Mouse (Mus musculus) adrenal gland, postnatal 4 days (tissue): Measurements from ENCODE around the gene Gid8. TPM values are rescaled to one million over a fixed set of nuclear protein-coding genes. Genes with fewer than 3 reads are reported as not detected.
A peak's percentile ranks its signal among the peaks of the same experiment; 100 is the strongest.

Source experiments
- DNase-seq, 2 experiments: peaks; one replicate each; pipeline ENCODE4 v3.0.0; 2021 to 2022; ENCODE audit warnings: low spot score in 2 of 2, mixed read lengths in 2 of 2
- total RNA-seq, 2 experiments: library from RNA; stranded (reverse); gene quantifications; 2 replicates each; pipeline ENCODE4 v1.2.3; 2021

Gene Gid8
- total RNA-seq, 2 experiments from 2014 or later, result 72.6 to 78.2 TPM

DNA sequence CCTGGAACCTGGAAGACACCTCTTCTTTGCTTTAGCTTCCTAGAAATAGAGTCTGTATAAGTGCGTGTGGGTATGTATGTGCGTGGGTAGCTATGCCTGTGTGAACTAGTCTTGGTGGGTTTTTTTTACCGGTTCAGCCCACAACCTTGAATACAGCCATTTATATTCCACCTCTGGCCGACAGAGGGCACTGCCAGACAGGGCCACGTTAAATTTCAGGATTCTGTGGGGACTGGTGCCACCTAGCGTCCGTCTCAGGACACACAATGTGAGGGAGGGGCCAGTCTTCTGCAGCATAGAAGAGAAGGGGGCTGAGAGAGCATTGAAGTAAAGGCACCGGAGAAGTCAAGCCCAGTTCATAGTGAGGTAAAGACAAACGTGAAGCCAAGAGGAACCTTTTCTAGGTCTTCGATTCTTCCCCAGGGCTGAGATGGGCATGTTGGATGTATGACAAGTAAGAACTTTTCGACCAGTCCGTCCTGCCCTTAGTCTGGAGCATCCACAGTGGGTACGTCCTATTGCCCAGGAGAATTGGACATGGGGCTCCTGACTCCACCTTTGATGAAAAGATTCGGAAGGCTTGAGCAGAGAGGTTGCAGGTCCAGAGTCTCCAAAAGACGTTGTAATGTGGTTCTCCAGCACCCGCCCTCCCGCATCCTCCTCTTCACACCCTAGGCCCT lies 35.5 kb downstream of the Gid8 start:
- peak; percentile 70 to 76 for DNase-seq

DNA sequence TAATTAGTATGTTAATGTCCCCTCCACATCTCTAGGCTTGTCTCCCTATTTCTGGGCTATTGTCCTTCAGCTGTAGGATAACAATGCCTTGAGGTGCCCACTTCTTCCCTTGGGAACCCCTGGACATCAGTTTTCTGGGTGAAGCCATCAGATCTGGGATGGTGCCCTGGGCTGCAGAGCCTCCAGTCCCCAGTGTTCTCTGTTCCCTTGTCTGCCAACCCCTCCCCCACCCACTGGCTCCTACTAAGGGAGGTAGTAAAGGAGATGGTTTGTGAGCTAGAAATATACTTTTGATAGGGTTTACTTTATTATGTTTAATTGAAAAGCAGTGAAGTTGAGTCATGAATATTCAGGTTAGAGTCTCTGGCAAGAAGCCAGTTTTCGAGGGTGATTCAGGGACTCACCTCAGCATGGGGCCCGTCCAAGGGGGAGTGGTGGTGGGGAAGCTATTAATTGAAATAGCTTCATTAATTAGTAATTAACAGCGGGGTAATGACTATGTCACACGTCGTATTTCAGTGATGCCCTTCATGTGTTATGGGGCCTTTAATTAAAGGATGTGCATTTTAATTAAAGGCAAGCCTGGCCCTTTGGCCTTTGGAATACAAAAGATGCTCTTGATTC lies 36.8 kb downstream of the Gid8 start:
- DNase-seq, result no peak

DNA sequence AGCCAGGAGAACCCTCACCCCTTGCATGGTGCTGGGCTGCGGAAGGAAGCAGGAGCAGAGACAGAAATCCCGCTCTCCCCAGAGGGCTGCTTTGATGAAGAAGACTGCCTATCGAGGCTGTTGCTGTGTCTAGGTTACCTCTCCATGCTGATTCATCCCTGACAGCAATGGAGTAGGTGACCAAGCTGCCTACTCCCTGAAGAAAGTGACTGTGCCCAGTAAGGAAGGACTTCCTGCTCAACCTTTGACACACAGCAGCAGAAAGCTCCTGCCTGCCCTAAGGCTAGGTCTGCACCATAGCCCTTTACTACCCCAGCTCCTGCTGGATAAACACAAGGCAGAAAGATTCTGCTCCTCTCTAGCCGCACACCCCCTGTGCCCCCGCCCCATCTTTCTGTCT lies 39.0 kb downstream of the Gid8 start:
- no peak for DNase-seq

DNA sequence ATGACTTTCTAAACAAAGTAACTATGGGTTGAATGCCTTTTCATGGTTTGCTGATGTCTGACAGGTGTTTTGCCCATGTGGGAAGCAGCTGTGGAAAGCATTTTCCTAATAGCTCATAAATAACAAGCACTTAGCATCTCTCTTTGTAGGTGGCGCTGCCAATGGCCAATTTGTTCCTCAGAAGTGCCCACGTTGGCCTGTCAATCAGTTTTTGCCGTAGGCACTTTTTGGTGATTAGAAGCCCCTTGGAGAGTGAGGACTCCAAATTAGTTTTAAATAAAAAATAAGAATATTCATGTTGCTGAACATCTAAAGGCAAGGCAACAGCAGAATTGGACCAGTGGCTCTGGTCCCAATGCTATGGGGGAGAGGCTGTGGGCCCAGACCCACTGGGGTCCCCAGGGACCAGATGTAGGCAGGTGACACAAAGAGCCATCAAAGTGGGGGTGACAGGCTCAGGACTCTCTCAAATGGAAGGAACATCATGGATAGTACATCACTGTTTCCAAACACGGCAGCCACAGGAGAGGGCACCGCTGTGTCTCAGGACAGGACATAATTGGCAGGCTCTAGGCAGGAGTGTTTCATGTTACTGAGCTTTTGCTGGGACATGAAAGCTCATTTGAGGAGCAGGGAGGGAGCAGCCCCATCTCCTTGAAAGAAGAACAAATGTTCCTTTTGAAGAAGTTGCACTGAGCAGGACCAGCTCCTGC lies 45.2 kb downstream of the Gid8 start:
- DNase-seq, result no peak

DNA sequence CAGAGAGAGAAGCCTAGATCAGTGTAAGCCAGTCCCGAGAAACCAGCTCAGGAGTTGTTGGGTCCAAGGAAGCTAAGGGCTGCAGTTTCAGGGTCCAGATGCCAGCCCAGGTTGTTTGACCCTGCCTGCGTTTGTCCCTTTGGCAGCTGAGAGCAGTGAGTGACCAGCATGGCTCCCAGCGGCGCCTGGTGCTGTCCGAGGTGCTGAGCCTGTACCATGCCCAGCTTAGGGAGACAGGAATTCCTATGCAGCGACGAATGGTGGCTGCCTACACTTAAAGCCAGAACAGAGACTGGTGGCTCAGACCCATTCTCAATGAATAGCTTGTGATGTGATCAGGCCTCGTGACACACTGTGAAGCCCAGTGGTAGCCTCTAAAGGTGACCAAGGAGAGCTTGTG lies 46.0 kb downstream of the Gid8 start:
- peak; percentile 30 to 42 for DNase-seq

DNA sequence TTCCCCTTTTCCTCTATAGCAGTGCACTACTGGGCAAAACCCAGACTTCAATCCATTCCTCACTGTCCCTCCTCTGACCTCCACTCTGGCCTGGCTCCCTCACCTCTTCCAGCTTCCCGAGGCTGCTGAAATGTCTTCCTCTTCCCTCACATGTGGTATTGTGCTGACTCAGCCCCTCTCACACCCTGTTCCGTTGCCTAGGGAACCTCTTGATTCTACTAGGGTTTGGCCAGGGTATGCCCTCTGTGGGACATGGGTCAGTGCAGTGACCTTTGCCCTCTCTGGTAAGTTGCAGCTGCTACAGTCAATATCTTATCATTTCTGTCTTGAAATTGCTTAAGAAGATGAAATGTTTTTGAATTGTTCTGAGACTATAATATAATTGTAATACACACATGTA lies 46.9 kb downstream of the Gid8 start:
- no peak for DNase-seq

DNA sequence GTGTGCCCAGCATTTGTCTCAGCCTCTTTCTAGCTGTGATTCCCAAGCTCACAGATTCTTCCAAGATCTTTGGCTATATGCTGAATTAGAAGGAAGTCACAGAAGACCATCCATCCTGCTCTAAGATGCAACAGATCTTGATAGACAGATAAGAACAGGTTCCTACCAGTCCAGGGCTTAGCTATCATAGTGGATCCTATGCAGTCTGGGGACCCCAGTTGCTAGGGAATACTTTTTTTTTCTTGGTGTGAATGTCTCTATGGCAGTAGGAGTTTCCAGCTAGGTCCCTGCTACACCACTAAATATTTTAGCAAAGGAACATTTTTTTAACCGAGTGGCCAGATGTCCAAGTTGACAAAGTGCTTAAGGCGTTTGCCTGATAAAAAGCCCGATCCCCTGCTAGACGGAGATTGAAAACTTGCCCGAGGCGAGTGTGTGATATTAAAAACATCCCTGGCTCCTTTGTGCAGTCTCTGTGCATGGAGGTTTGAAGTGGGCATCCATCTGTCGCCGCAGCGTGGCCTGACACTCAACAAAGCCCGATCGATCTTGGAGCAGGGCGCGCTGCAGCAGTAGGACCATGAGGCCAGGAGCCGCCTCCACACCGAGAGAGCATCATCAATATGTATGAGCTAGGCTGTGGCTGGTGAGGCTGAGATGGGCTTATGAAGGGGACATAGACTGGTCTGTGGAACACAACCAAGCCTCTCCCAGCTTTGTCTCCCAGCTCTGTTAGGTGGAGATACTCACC lies 48.8 kb downstream of the Gid8 start:
- no peak for DNase-seq

DNA sequence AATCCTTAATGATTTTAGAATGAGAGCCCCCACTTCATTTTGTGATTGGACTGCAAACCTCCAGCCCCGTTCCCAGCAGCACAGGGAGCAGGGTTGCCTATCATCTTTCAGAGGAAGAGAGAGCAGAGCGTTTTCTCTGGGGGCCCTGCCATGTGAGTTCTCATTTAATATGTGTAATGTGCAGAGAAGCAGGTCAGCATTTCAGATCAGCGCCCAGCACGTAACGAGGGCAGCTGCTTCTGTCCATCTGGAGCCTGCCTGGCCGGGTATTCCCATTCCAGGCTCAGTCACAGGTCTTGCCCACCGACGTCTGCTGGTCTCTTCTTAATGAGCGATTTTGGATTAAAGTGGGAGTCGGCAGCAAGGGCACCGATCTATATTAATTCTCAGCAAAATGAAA lies 55.1 kb downstream of the Gid8 start:
- DNase-seq, result no peak

DNA sequence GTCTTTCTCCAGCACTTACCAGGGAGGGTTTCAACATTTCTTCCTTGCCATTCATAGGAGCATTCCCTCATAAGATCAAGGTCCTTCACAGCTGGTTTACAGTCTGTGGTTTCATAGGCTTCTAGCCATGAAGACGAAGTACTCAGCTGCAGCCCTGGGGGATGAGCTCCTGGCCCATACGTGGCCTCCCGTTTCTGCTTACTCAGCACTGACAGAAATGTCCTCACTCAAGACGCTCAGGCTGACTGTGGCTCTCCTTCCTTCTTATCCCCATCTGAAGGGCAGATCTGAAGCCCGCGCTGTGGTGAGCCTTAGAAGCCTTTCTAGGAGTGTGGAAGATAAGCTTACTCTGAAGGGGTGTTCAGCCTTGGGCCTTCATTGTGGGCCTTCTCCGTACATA lies 55.8 kb downstream of the Gid8 start:
- no peak for DNase-seq

Other genes starting within 250 kb of the Gid8 start
- gene Ntsr1, start 210.1 kb upstream of the Gid8 start, total RNA-seq, result under 1 TPM; 0.25 to 0.73 TPM
- gene Mrgbp, start 128.8 kb upstream of the Gid8 start, total RNA-seq, result 10 to 100 TPM; 28.2 to 29.3 TPM
- gene Ogfr, start 120.9 kb upstream of the Gid8 start, total RNA-seq, result 10 to 100 TPM; 61.4 to 66.1 TPM
- gene Col9a3, start 112.3 kb upstream of the Gid8 start, total RNA-seq, result 1 to 10 TPM; 2.3 to 3.1 TPM
- gene Tcfl5, start 67.4 kb upstream of the Gid8 start, total RNA-seq, result under 1 TPM; 0.34 to 0.90 TPM
- gene Dido1, start 118 bp upstream of the Gid8 start, total RNA-seq, result 10 to 100 TPM; 60.8 to 63.3 TPM
- 1 to 10 TPM; 2.9 to 3.2 TPM for gene Slc17a9, start 15.1 kb downstream of the Gid8 start, total RNA-seq
- not detected for gene Bhlhe23, start 66.8 kb downstream of the Gid8 start, total RNA-seq
- gene Ythdf1, start 210.8 kb downstream of the Gid8 start, total RNA-seq, result 10 to 100 TPM; 58.7 to 64.4 TPM
- not detected for gene Birc7, start 218.9 kb downstream of the Gid8 start, total RNA-seq
- gene Nkain4, start 244.6 kb downstream of the Gid8 start, total RNA-seq, result 10 to 100 TPM in 1 of 2 experiments, 1 to 10 TPM in 1; 8.8 to 12.6 TPM